Mouse (Mus musculus) E14TG2a.4 (cell line): ENCODE data around the gene Smox.

Experiments used
- CTCF ChIP-seq: conservative IDR thresholded peaks from 2 replicates; pipeline ENCODE4 v1.5.1; 2014; ENCODE audit warnings: low read length
- NANOG ChIP-seq: IDR thresholded peaks from 2 replicates; pipeline ENCODE4 v1.6.1; 2014; ENCODE audit warnings: borderline replicate concordance, low read length, mixed read lengths
- POU5F1 ChIP-seq: IDR thresholded peaks from 2 replicates; pipeline ENCODE4 v1.6.1; 2014; ENCODE audit warnings: low read length, borderline replicate concordance

- TF ChIP-seq CTCF: no peak
- TF ChIP-seq NANOG: no peak
- no peak for TF ChIP-seq POU5F1
These were observed 17.2 kb downstream of the Smox start for GRCm38 (mm10) chr2:131508501-131508900.
